In genomic region chr15:99391975-99392374, GRCm38 (mm10) we compare ENCODE assay signal across 8 mouse cellular contexts. TPM values are rescaled to one million over a fixed set of nuclear protein-coding genes. Genes with fewer than 3 reads are reported as not detected.
DNase-seq lines count a peak whose midpoint lies in the region; ATAC-seq and TF ChIP-seq lines count a peak whose summit lies in the region.

No protein-coding gene starts in this region.

- H3K27ac ChIP-seq in lung, embryonic 16.5 days (ENCODE audit: low read length): no peak overlapping the region
- peak overlapping the region; percentile 70 for H3K27ac ChIP-seq in forebrain, postnatal 0 days (ENCODE audit: low read depth, low read length)
- no peak overlapping the region for H3K27ac ChIP-seq in limb, embryonic 11.5 days (replicated peaks; ENCODE audit: low read depth, low read length)
- H3K27ac ChIP-seq in small intestine, adult 2 months (ENCODE audit: insufficient read depth, low read depth, low read length): peak overlapping the region; percentile 74

- no peak for TF ChIP-seq POLR2A in small intestine, adult 2 months (IDR thresholded peaks at IDR 0.05; ENCODE audit: low read depth, low read length)

- DNase-seq in lung, postnatal 36 days: no peak
- DNase-seq in forebrain, postnatal 0 days: no peak
- DNase-seq in limb, embryonic 11.5 days (ENCODE audit: low spot score): no peak
- no peak for DNase-seq in cerebellum, adult 9-10 months
- DNase-seq in cerebellum, adult 11-12 months: no peak

- peak overlapping the region; percentile 58 for H3K9ac ChIP-seq in lung, embryonic 16.5 days (ENCODE audit: low read length)
- H3K9ac ChIP-seq in forebrain, postnatal 0 days: peak overlapping the region; percentile 82; the same call in 1 of the 2 replicates
- H3K9ac ChIP-seq in limb, embryonic 11.5 days (ENCODE audit: low read length): no peak overlapping the region

- no peak for TF ChIP-seq CTCF in forebrain, postnatal 0 days (IDR thresholded peaks at IDR 0.05; ENCODE audit: low read depth)
- TF ChIP-seq CTCF in small intestine, adult 2 months (IDR thresholded peaks at IDR 0.05; ENCODE audit: extremely low read depth, insufficient read length, insufficient replicate concordance, low read depth, low read length): no peak

- H3K4me3 ChIP-seq in lung, embryonic 16.5 days (ENCODE audit: low read length): peak overlapping the region; percentile 91
- peak overlapping the region; percentile 68 for H3K4me3 ChIP-seq in forebrain, postnatal 0 days (ENCODE audit: low read depth, low read length)
- peak overlapping the region; percentile 75 for H3K4me3 ChIP-seq in limb, embryonic 11.5 days (ENCODE audit: low read depth, low read length)
- peak overlapping the region; percentile 51 for H3K4me3 ChIP-seq in small intestine, adult 2 months (ENCODE audit: low read depth, low read length)

- ATAC-seq in lung, embryonic 16.5 days (ENCODE audit: low read depth): no peak
- ATAC-seq in forebrain, postnatal 0 days: no peak
- ATAC-seq in limb, embryonic 11.5 days (ENCODE audit: insufficient number of reproducible peaks, low FRiP score, low TSS enrichment, low read depth): no peak
- ATAC-seq in inflammation-experienced regulatory T-cells, adult 6 months: no peak

- 77% methylated on average over 6 of the region's 6 CpGs for WGBS in lung, embryonic 16.5 days
- WGBS in forebrain, postnatal 0 days: 77% methylated on average over 6 of the region's 6 CpGs
- 85% methylated on average over 6 of the region's 6 CpGs for WGBS in limb, embryonic 11.5 days
- 34% methylated on average over 6 of the region's 6 CpGs for WGBS in small intestine, adult 2 months

- H3K4me1 ChIP-seq in lung, embryonic 16.5 days (replicated peaks; ENCODE audit: control insufficient read depth, insufficient read depth, low read length): peaks cover 33% of the 10 kb centered on the region
- peaks cover 21% of the 10 kb centered on the region for H3K4me1 ChIP-seq in forebrain, postnatal 0 days (ENCODE audit: insufficient read depth)
- peaks cover 20% of the 10 kb centered on the region; the same call in 1 of the 2 replicates for H3K4me1 ChIP-seq in limb, embryonic 11.5 days (ENCODE audit: control insufficient read depth, insufficient read depth, low read length)
- peaks cover 23% of the 10 kb centered on the region; the same call in 1 of the 2 replicates for H3K4me1 ChIP-seq in small intestine, adult 2 months (ENCODE audit: control insufficient read depth, insufficient read depth, insufficient read length, low read length)

- no peaks in the 10 kb centered on the region for H3K36me3 ChIP-seq in lung, embryonic 16.5 days (ENCODE audit: control insufficient read depth, insufficient read depth, low read length)
- H3K36me3 ChIP-seq in forebrain, postnatal 0 days (ENCODE audit: insufficient read depth): no peaks in the 10 kb centered on the region
- no peaks in the 10 kb centered on the region for H3K36me3 ChIP-seq in limb, embryonic 11.5 days (ENCODE audit: control insufficient read depth, insufficient read depth, low read length)
- no peaks in the 10 kb centered on the region; the same call in 1 of the 2 replicates for H3K36me3 ChIP-seq in small intestine, adult 2 months (ENCODE audit: control insufficient read depth, insufficient read depth, low read length)

- H3K4me2 ChIP-seq in lung, embryonic 16.5 days (ENCODE audit: low read depth, low read length): peak overlapping the region; percentile 57
- peak overlapping the region; percentile 61 for H3K4me2 ChIP-seq in forebrain, postnatal 0 days (ENCODE audit: low read depth)
- H3K4me2 ChIP-seq in limb, embryonic 11.5 days (ENCODE audit: low read depth, severe bottlenecking): peak overlapping the region; percentile 38

- H3K27me3 ChIP-seq in lung, embryonic 16.5 days (ENCODE audit: control insufficient read depth, insufficient read depth, low read depth, low read length): no peaks in the 10 kb centered on the region
- no peaks in the 10 kb centered on the region for H3K27me3 ChIP-seq in forebrain, postnatal 0 days (ENCODE audit: insufficient read depth, low read length)
- H3K27me3 ChIP-seq in limb, embryonic 11.5 days (ENCODE audit: control insufficient read depth, insufficient read depth, low read length): no peaks in the 10 kb centered on the region
- H3K27me3 ChIP-seq in small intestine, adult 2 months (ENCODE audit: control insufficient read depth, insufficient read depth, low read length): no peaks in the 10 kb centered on the region

- H3K9me3 ChIP-seq in lung, embryonic 16.5 days (ENCODE audit: control insufficient read depth, low read length): no peaks in the 10 kb centered on the region
- no peaks in the 10 kb centered on the region for H3K9me3 ChIP-seq in forebrain, postnatal 0 days (ENCODE audit: low read length)
- H3K9me3 ChIP-seq in limb, embryonic 11.5 days (ENCODE audit: control insufficient read depth, low read length): no peaks in the 10 kb centered on the region

RNA-seq across cellular contexts. Expression of gene Tmbim6, which starts 0.7 kb away (rescaled TPM):
- 459 and 464 TPM in 2 replicates for polyA plus RNA-seq in lung, embryonic 16.5 days (2015; fragmentation: Nextera tagmentation; extraction: Ambion mirVana)
- 203 and 234 TPM in 2 replicates for total RNA-seq in forebrain, postnatal 0 days (2014; rRNA removed)
- polyA plus RNA-seq in forebrain, postnatal 0 days (2015; fragmentation: Nextera tagmentation; extraction: Ambion mirVana): 269 and 312 TPM in 2 replicates
- polyA plus RNA-seq in limb, embryonic 11.5 days (2014; fragmentation: Nextera tagmentation; extraction: Ambion mirVana): 225 and 238 TPM in 2 replicates
- 672 and 1,662 TPM in 2 replicates for polyA plus RNA-seq in small intestine, adult 2 months (2012; rRNA removed)
- polyA plus RNA-seq in inflammation-experienced regulatory T-cells, adult 6 months (2017; shearing (Covaris generic)): 1,000 to 10,000 TPM; 1,026 to 1,183 (median 1,027) TPM

RNA-seq across cellular contexts. Expression of gene Fmnl3, which starts 21.7 kb away (rescaled TPM):
- polyA plus RNA-seq in lung, embryonic 16.5 days (2015; fragmentation: Nextera tagmentation; extraction: Ambion mirVana): 29.1 and 29.3 TPM in 2 replicates
- 11.2 and 14.2 TPM in 2 replicates for total RNA-seq in forebrain, postnatal 0 days (2014; rRNA removed)
- polyA plus RNA-seq in forebrain, postnatal 0 days (2015; fragmentation: Nextera tagmentation; extraction: Ambion mirVana): 7.3 and 8.6 TPM in 2 replicates
- polyA plus RNA-seq in limb, embryonic 11.5 days (2014; fragmentation: Nextera tagmentation; extraction: Ambion mirVana): 26.8 and 31.7 TPM in 2 replicates
- polyA plus RNA-seq in small intestine, adult 2 months (2012; rRNA removed): 4.2 and 8.2 TPM in 2 replicates
- 10 to 100 TPM in 1 of 3 experiments, 1 to 10 TPM in 2; 5.5 to 13.4 (median 9.2) TPM for polyA plus RNA-seq in inflammation-experienced regulatory T-cells, adult 6 months (2017; shearing (Covaris generic))

Comparison
In these comparisons a context has a peak if more than half of its experiments do, and no peak if none do; other contexts are left out.
1. H3K27ac ChIP-seq: peak in forebrain, postnatal 0 days (single experiment) and small intestine, adult 2 months (single experiment); none in lung, embryonic 16.5 days (single experiment) and limb, embryonic 11.5 days (single experiment).
2. Peak in every context shown above with its lines, with median percentiles within 50 percentile points of each other: H3K4me2 ChIP-seq and H3K4me3 ChIP-seq.